Mouse (Mus musculus) bone marrow macrophage, adult 2 months (primary cell): Measurements from ENCODE around the gene Fmo6.

Experiments used
- CTCF ChIP-seq: IDR thresholded peaks from 2 replicates; pipeline ENCODE4 v1.5.1; 2012; ENCODE audit warnings: low read depth, mild to moderate bottlenecking, low read length, moderate library complexity
- POLR2A ChIP-seq: IDR thresholded peaks from 2 replicates; pipeline ENCODE4 v1.6.1; 2012; ENCODE audit warnings: mild to moderate bottlenecking, low read depth, low read length, borderline replicate concordance

DNA sequence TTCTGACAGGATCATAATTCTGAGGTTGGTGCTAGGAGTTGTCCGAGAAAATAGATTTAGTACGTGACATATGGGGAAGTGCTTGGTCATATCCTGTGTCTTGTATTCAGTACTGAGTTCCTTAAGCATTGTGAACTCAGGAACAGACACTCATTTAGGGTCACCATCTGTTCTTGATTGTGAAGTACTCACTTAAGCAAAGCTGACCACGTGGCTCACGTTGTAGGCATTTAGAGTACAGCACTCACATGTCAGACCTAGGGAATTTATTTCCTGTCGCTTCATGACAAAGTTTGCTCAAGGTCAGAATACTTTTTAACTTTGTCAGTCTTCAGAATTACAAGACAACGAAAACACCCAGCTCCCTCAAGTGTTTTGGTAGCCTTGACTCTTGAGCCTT lies 6.4 kb upstream of the Fmo6 start:
- TF ChIP-seq CTCF (no peak), POLR2A (no peak)
